Mouse (Mus musculus) MEL (cell line): ENCODE data around the gene Usp29. TPM values are rescaled to one million over a fixed set of nuclear protein-coding genes. Genes with fewer than 3 reads are reported as not detected.

ENCODE experiments used
- DNase-seq: peaks from one replicate; pipeline ENCODE4 v3.0.0; 2011; ENCODE audit warnings: low read depth, low spot score
- H3K27ac ChIP-seq: 2 replicates; pipeline ENCODE4 v1.5.1; 2012; ENCODE audit warnings: low read depth, mild to moderate bottlenecking, control low read depth, low read length, moderate library complexity; ENCODE audit not compliant: control insufficient read depth
- H3K27me3 ChIP-seq, 2 experiments: fragments of 150-350 bp in 1 of 2; sonication (generic) in 1 of 2; 2 replicates each; pipeline ENCODE4 v1.6.1; 2012; ENCODE audit warnings: low read length in 2 of 2, mild to moderate bottlenecking in 2 of 2, improper control_type of control experiment in 1 of 2, moderate library complexity in 1 of 2; ENCODE audit not compliant: insufficient read depth in 2 of 2, control insufficient read depth in 1 of 2
- H3K36me3 ChIP-seq, 2 experiments: 2 replicates each; pipeline ENCODE4 v1.6.1; 2012 to 2014; ENCODE audit warnings: low read length in 2 of 2, improper control_type of control experiment in 1 of 2, inconsistent platforms in 1 of 2, mild to moderate bottlenecking in 1 of 2; ENCODE audit not compliant: insufficient read depth in 2 of 2, control insufficient read depth in 1 of 2
- H3K4me1 ChIP-seq, 2 experiments: fragments of 150-350 bp in 1 of 2; sonication (generic) in 1 of 2; 2 replicates each; pipeline ENCODE4 v1.6.1; 2012; ENCODE audit warnings: low read length in 2 of 2, improper control_type of control experiment in 1 of 2, mild to moderate bottlenecking in 1 of 2; ENCODE audit not compliant: insufficient read depth in 2 of 2, control insufficient read depth in 1 of 2
- H3K4me3 ChIP-seq, 2 experiments: fragments of 150-350 bp in 1 of 2; sonication (generic) in 1 of 2; 2 replicates each; pipeline ENCODE4 v1.5.1; 2012; ENCODE audit warnings: low read depth in 2 of 2, low read length in 2 of 2, mild to moderate bottlenecking in 2 of 2, moderate library complexity in 2 of 2, control low read depth in 1 of 2, improper control_type of control experiment in 1 of 2; ENCODE audit not compliant: control insufficient read depth in 1 of 2, insufficient read depth in 1 of 2
- H3K79me2 ChIP-seq: 2 replicates; pipeline ENCODE4 v1.6.1; 2012; ENCODE audit warnings: mild to moderate bottlenecking, low read length, moderate library complexity; ENCODE audit not compliant: control insufficient read depth, poor library complexity, insufficient read depth
- H3K9ac ChIP-seq: 2 replicates; pipeline ENCODE4 v1.6.1; 2012; ENCODE audit warnings: low read depth, mild to moderate bottlenecking, control low read depth, low read length, moderate library complexity; ENCODE audit not compliant: control insufficient read depth, poor library complexity, severe bottlenecking
- H3K9me3 ChIP-seq: fragments of 150-350 bp; sonication (generic); replicated peaks from 2 replicates; pipeline ENCODE4 v1.6.1; 2012; ENCODE audit warnings: mild to moderate bottlenecking, low read length, improper control_type of control experiment, moderate library complexity; ENCODE audit not compliant: insufficient read depth
- BHLHE40 ChIP-seq: IDR thresholded peaks from 2 replicates; pipeline ENCODE4 v1.6.1; 2012; ENCODE audit warnings: low read depth, mild to moderate bottlenecking, inconsistent platforms, low read length, improper control_type of control experiment, borderline replicate concordance
- CHD2 ChIP-seq: IDR thresholded peaks from 2 replicates; pipeline ENCODE4 v1.6.1; 2011; ENCODE audit warnings: low read length, improper control_type of control experiment
- ELF1 ChIP-seq: IDR thresholded peaks from 2 replicates; pipeline ENCODE4 v1.6.1; 2014; ENCODE audit warnings: low read depth, mild to moderate bottlenecking, inconsistent platforms, low read length, improper control_type of control experiment, moderate library complexity
- EP300 ChIP-seq, 2 experiments: IDR thresholded peaks; 2 replicates each; pipeline ENCODE4 v1.6.1; 2011; ENCODE audit warnings: improper control_type of control experiment in 2 of 2, low read length in 2 of 2, low read depth in 1 of 2, mild to moderate bottlenecking in 1 of 2
- GABPA ChIP-seq: IDR thresholded peaks from 2 replicates; pipeline ENCODE4 v1.6.1; 2012; ENCODE audit warnings: low read depth, mild to moderate bottlenecking, inconsistent platforms, low read length, improper control_type of control experiment, moderate library complexity
- GATA1 ChIP-seq: IDR thresholded peaks from 2 replicates; pipeline ENCODE4 v1.6.1; 2011; ENCODE audit warnings: low read depth, low read length, improper control_type of control experiment
- JUND ChIP-seq: IDR thresholded peaks from 2 replicates; pipeline ENCODE4 v1.6.1; 2011; ENCODE audit warnings: low read depth, mild to moderate bottlenecking, improper control_type of control experiment, low read length
- KAT2A ChIP-seq: conservative IDR thresholded peaks from 2 replicates; pipeline ENCODE4 v1.6.1; 2012; ENCODE audit warnings: low read depth, low read length, improper control_type of control experiment, inconsistent platforms
- MAFK ChIP-seq: IDR thresholded peaks from 2 replicates; pipeline ENCODE4 v1.6.1; 2011; ENCODE audit warnings: low read depth, mild to moderate bottlenecking, low read length, improper control_type of control experiment, borderline replicate concordance
- MYB ChIP-seq: IDR thresholded peaks from 2 replicates; pipeline ENCODE4 v1.6.1; 2011; ENCODE audit warnings: mild to moderate bottlenecking, low read depth, low read length, improper control_type of control experiment
- MYC ChIP-seq: IDR thresholded peaks from 2 replicates; pipeline ENCODE4 v1.6.1; 2011; ENCODE audit warnings: low read depth, mild to moderate bottlenecking, low read length, improper control_type of control experiment, moderate library complexity
- POLR2A ChIP-seq, 2 experiments: IDR thresholded peaks; 2 replicates each; pipeline ENCODE4 v1.6.1; 2011 to 2012; ENCODE audit warnings: low read length in 2 of 2, mild to moderate bottlenecking in 2 of 2, control low read depth in 1 of 2, improper control_type of control experiment in 1 of 2, low read depth in 1 of 2, moderate library complexity in 1 of 2; ENCODE audit not compliant: control insufficient read depth in 1 of 2, insufficient read depth in 1 of 2, poor library complexity in 1 of 2
- POLR2AphosphoS2 ChIP-seq: IDR thresholded peaks from 2 replicates; pipeline ENCODE4 v1.6.1; 2011; ENCODE audit warnings: low read length, improper control_type of control experiment
- POLR2AphosphoS5 ChIP-seq: IDR thresholded peaks from 2 replicates; pipeline ENCODE4 v1.6.1; 2012; ENCODE audit warnings: low read depth, borderline replicate concordance, mild to moderate bottlenecking, inconsistent platforms, low read length, moderate library complexity, mixed read lengths
- RAD21 ChIP-seq: IDR thresholded peaks from 2 replicates; pipeline ENCODE4 v1.6.1; 2011; ENCODE audit warnings: mild to moderate bottlenecking, low read depth, low read length, improper control_type of control experiment
- RCOR1 ChIP-seq: IDR thresholded peaks from 2 replicates; pipeline ENCODE4 v1.6.1; 2012; ENCODE audit warnings: low read depth, mild to moderate bottlenecking, inconsistent platforms, low read length, improper control_type of control experiment
- TBP ChIP-seq: IDR thresholded peaks from 2 replicates; pipeline ENCODE4 v1.8.0; 2011; ENCODE audit warnings: low read depth, low read length, improper control_type of control experiment
- UBTF ChIP-seq: IDR thresholded peaks from 2 replicates; pipeline ENCODE4 v1.6.1; 2012; ENCODE audit warnings: low read depth, mild to moderate bottlenecking, inconsistent platforms, low read length, improper control_type of control experiment, moderate library complexity, borderline replicate concordance; ENCODE audit not compliant: insufficient read depth
- ZC3H11A ChIP-seq: IDR thresholded peaks from 2 replicates; pipeline ENCODE4 v1.6.1; 2012; ENCODE audit warnings: low read depth, mild to moderate bottlenecking, inconsistent platforms, low read length, improper control_type of control experiment
- ZMIZ1 ChIP-seq: IDR thresholded peaks from 2 replicates; pipeline ENCODE4 v1.6.1; 2012; ENCODE audit warnings: low read depth, mild to moderate bottlenecking, inconsistent platforms, low read length, improper control_type of control experiment, moderate library complexity
- polyA plus RNA-seq, 2 experiments: library from polyadenylated mRNA; stranded (reverse) in 1 of 2; unstranded in 1 of 2; fragments of >175 nt in 1 of 2; fragments of >200 nt in 1 of 2; gene quantifications; 2 replicates each; pipeline versions ENCODE4 v1.2.1 to v1.2.4; 2012; ENCODE audit warnings: low replicate concordance in 2 of 2, low read depth in 1 of 2; ENCODE audit not compliant: insufficient read length in 2 of 2, insufficient read depth in 1 of 2, missing spikeins in 1 of 2
- total RNA-seq: library from RNA; depleted of rRNA; stranded (reverse); fragments of 300-350 nt; gene quantifications from 2 replicates; pipeline ENCODE4 v1.2.3, GENCODE M21; 2012; rRNA removed

Gene Usp29
- total RNA-seq (not detected in 2 replicates), polyA plus RNA-seq (not detected)

GRCm38 (mm10) chr7:6730241-6730640 is at the start of gene Usp29, which contains the start of gene Peg3:
Gene Usp29, plus strand, starts transcription at chr7:6730578.
Gene Peg3, minus strand, starts transcription at chr7:6730431.
- no peaks in the 10 kb centered on the region for H3K4me1 ChIP-seq
- TF ChIP-seq POLR2AphosphoS2: no peak
- TF ChIP-seq MYC: no peak
- no peak for TF ChIP-seq ZMIZ1
- TF ChIP-seq TBP: no peak
- no peak for TF ChIP-seq BHLHE40
- no peak for TF ChIP-seq JUND
- no peak for TF ChIP-seq RAD21
- TF ChIP-seq RCOR1: no peak
- TF ChIP-seq ZC3H11A: no peak
- TF ChIP-seq EP300 (IDR thresholded peaks at IDR 0.05; ENCODE audit: low read depth in 1 of 2, low read length in 2 of 2): no peak
- TF ChIP-seq UBTF: no peak
- no peak for TF ChIP-seq GABPA
- no peak for TF ChIP-seq CHD2
- no peak for TF ChIP-seq MAFK
- no peak for TF ChIP-seq POLR2AphosphoS5
- no peak for TF ChIP-seq GATA1
- TF ChIP-seq MYB: no peak
- TF ChIP-seq KAT2A: no peak
- TF ChIP-seq POLR2A (IDR thresholded peaks at IDR 0.05; ENCODE audit: control insufficient read depth in 1 of 2, insufficient read depth in 1 of 2, low read depth in 1 of 2, low read length in 2 of 2, poor library complexity in 1 of 2): no peak
- TF ChIP-seq ELF1: no peak
- DNase-seq: no peak
- H3K27me3 ChIP-seq: no peaks in the 10 kb centered on the region
- no peak within 1 kb of the TSS for H3K4me3 ChIP-seq
- no peak within 1 kb of the TSS for H3K27ac ChIP-seq
- H3K9ac ChIP-seq: no peak within 1 kb of the TSS
- H3K79me2 ChIP-seq: no peaks in the 10 kb centered on the region
- no peaks in the 10 kb centered on the region for H3K9me3 ChIP-seq
- H3K36me3 ChIP-seq: no peaks in the 10 kb centered on the region

GRCm38 (mm10) chr7:6685511-6685910 is 44.9 kb upstream of the Usp29 start:
- TF ChIP-seq POLR2AphosphoS2: no peak
- no peak for DNase-seq
- Histone ChIP-seq H3K9me3 (no peaks in the 10 kb centered on the region), H3K9ac (no peak overlapping the region), H3K27me3 (no peaks in the 10 kb centered on the region), H3K36me3 (no peaks in the 10 kb centered on the region), H3K27ac (no peak overlapping the region), H3K4me1 (no peaks in the 10 kb centered on the region), H3K79me2 (no peaks in the 10 kb centered on the region), H3K4me3 (no peak overlapping the region)
